In the genomic region with DNA sequence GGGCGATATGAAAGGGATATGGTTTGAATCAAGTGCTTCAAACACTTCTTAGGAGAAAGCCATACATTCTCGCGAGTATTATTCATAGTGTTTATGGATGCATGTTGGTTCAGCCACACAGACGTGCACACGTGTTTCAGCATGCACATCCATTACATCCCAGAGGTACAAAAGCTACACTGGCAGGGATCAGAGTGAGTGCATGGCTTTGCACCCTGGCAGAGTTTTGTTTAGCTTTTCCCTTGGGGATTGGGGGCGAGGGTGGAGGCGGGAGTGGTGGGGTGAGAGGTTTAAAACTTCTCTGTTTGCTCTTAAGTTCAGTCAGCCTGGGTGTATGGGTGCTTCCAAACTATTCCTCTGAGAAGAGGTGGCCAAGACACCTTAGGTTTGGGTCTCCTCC, we compare ENCODE assay signal across 8 mouse cellular contexts. TPM values are rescaled to one million over a fixed set of nuclear protein-coding genes. Genes with fewer than 3 reads are reported as not detected.
DNase-seq lines count a peak whose midpoint lies in the region; ATAC-seq lines count a peak whose summit lies in the region.

No protein-coding gene starts in this region.

- peak overlapping the region; percentile 75 for H3K4me3 ChIP-seq in hindbrain, embryonic 11.5 days (ENCODE audit: low read depth, low read length)
- peak overlapping the region; percentile 91 for H3K4me3 ChIP-seq in macrophage (ENCODE audit: inconsistent target)

- H3K4me1 ChIP-seq in hindbrain, embryonic 11.5 days (replicated peaks; ENCODE audit: control insufficient read depth, insufficient read depth, low read length), result no peaks in the 10 kb centered on the region; the same call in 1 of the 2 replicates

- 4% methylated on average over 7 of the region's 7 CpGs for WGBS in hindbrain, embryonic 11.5 days
- 2% methylated on average over 7 of the region's 7 CpGs for WGBS in macrophage (ENCODE audit: missing documents)

- H3K27ac ChIP-seq in hindbrain, embryonic 11.5 days (ENCODE audit: low read depth, low read length), result no peak overlapping the region
- H3K27ac ChIP-seq in macrophage, result peak overlapping the region; percentile 54

- peaks cover 23% of the 10 kb centered on the region for H3K27me3 ChIP-seq in hindbrain, embryonic 11.5 days (ENCODE audit: control insufficient read depth, insufficient read depth, low read length)

- peak; percentile 20 for DNase-seq in embryo, embryonic 9.5 days (ENCODE audit: extremely low spot score)
- DNase-seq in embryo, embryonic 10 days (ENCODE audit: low spot score), result no peak
- DNase-seq in B cell, adult 2 months, result peak; percentile 16 to 24
- peak; percentile 46 for DNase-seq in hindbrain, embryonic 11.5 days (ENCODE audit: low spot score)
- DNase-seq in layer of hippocampus, adult 18-20 months (ENCODE audit: low spot score in 2 of 2), result no peak
- DNase-seq in right cerebral cortex, postnatal 25 days, result no peak
- DNase-seq in layer of hippocampus, postnatal 10 days (ENCODE audit: low spot score in 2 of 2), result no peak

- no peaks in the 10 kb centered on the region for H3K36me3 ChIP-seq in hindbrain, embryonic 11.5 days (ENCODE audit: control insufficient read depth, insufficient read depth, low read length)
- H3K36me3 ChIP-seq in macrophage (ENCODE audit: inconsistent target), result no peaks in the 10 kb centered on the region

- no peak for ATAC-seq in hindbrain, embryonic 11.5 days (ENCODE audit: low FRiP score)

- H3K9ac ChIP-seq in hindbrain, embryonic 11.5 days (ENCODE audit: low read depth, low read length), result no peak overlapping the region

- peak overlapping the region; percentile 76 for H3K4me2 ChIP-seq in hindbrain, embryonic 11.5 days (replicated peaks; ENCODE audit: low read depth, low read length)

- H3K79me2 ChIP-seq in macrophage (ENCODE audit: inconsistent target), result peaks cover 56% of the 10 kb centered on the region

- H3K9me3 ChIP-seq in hindbrain, embryonic 11.5 days (ENCODE audit: control insufficient read depth, low read length), result no peaks in the 10 kb centered on the region

RNA-seq across cellular contexts. Expression of a gene that starts 1.3 kb away (rescaled TPM):
- 9.1 and 10.5 TPM in 2 replicates for polyA plus RNA-seq in hindbrain, embryonic 11.5 days (2014; fragmentation: Nextera tagmentation; extraction: Ambion mirVana)
- total RNA-seq in macrophage (2018; cell fraction: chromatin; rRNA removed), result 100 to 1,000 TPM in 18 of 26 experiments, 10 to 100 TPM in 8; 25.8 to 187 (median 153) TPM
- 10 to 100 TPM; 34.1 to 62.5 (median 56.8) TPM for total RNA-seq in macrophage (2018; cell fraction: cytosol; rRNA removed)
- 100 to 1,000 TPM in 7 of 26 experiments, 10 to 100 TPM in 19; 23.4 to 142 (median 85.8) TPM for total RNA-seq in macrophage (2018; cell fraction: nucleus; rRNA removed)
- polyA plus RNA-seq in macrophage (2018), result 34.7 to 50.3 TPM (median 37.2 TPM) in 3 replicates
- 1 to 10 TPM; 3.3 to 3.6 TPM for total RNA-seq in layer of hippocampus, adult 18-20 months (2021)
- total RNA-seq in layer of hippocampus, postnatal 10 days (2021), result 1 to 10 TPM; 5.6 to 7.0 TPM

RNA-seq across cellular contexts. Expression of a gene that starts 39.7 kb away (rescaled TPM):
- 3.1 and 3.3 TPM in 2 replicates for polyA plus RNA-seq in hindbrain, embryonic 11.5 days (2014; fragmentation: Nextera tagmentation; extraction: Ambion mirVana)
- total RNA-seq in macrophage (2018; cell fraction: chromatin; rRNA removed), result under 1 TPM in 1 of 26 experiments, not detected in 25; 0.35 TPM
- not detected for total RNA-seq in macrophage (2018; cell fraction: cytosol; rRNA removed)
- not detected for total RNA-seq in macrophage (2018; cell fraction: nucleus; rRNA removed)
- polyA plus RNA-seq in macrophage (2018), result not detected in 3 replicates
- total RNA-seq in layer of hippocampus, adult 18-20 months (2021), result under 1 TPM in 1 of 2 experiments, not detected in 1; 0.10 TPM
- total RNA-seq in layer of hippocampus, postnatal 10 days (2021), result under 1 TPM in 1 of 2 experiments, not detected in 1; 0.13 TPM

Comparison
In these comparisons a context has a peak if more than half of its experiments do, and no peak if none do; other contexts are left out.
1. DNase-seq: peak in embryo, embryonic 9.5 days (single experiment), B cell, adult 2 months (2 of 2) and hindbrain, embryonic 11.5 days (single experiment); none in embryo, embryonic 10 days (single experiment), layer of hippocampus, adult 18-20 months (0 of 2), right cerebral cortex, postnatal 25 days (single experiment) and layer of hippocampus, postnatal 10 days (0 of 2).